Mouse (Mus musculus) splenic B cell, adult 2 months (primary cell): ENCODE data around the gene Trpc1.

ENCODE experiments used
- DNase-seq: peaks from one replicate; pipeline ENCODE4 v3.0.0-alpha.2; 2011; ENCODE audit warnings: low read depth, low spot score
- H3K27me3 ChIP-seq: 2 replicates; pipeline ENCODE4 v1.6.1; 2012; ENCODE audit warnings: mild to moderate bottlenecking, low read length, moderate library complexity, mixed read lengths; ENCODE audit not compliant: control insufficient read depth, poor library complexity, insufficient read depth, severe bottlenecking
- H3K36me3 ChIP-seq: 2 replicates; pipeline ENCODE4 v1.6.1; 2012; ENCODE audit warnings: mild to moderate bottlenecking, low read length, moderate library complexity, mixed read lengths; ENCODE audit not compliant: control insufficient read depth, poor library complexity, insufficient read depth, severe bottlenecking

The Trpc1 gene

GRCm38 (mm10) chr9:95750037-95750511 lies at the start of gene Trpc1:
Trpc1 (minus strand) TSS chr9:95750375.
- peak; percentile 69 for DNase-seq
- Histone ChIP-seq H3K36me3 (no peaks in the 10 kb centered on the region), H3K27me3 (0 out of 2 replicates have a peak, but pooled peaks cover 1% of the 10 kb centered on the region)

- H3K36me3 ChIP-seq = no peaks in the 10 kb centered on the region
- no peak for DNase-seq
- H3K27me3 ChIP-seq = no peaks in the 10 kb centered on the region
These were observed 46.1 kb upstream of the Trpc1 start for GRCm38 (mm10) chr9:95796323-95796722.

GRCm38 (mm10) chr9:95795844-95796243 lies 45.7 kb upstream of the Trpc1 start:
- DNase-seq = no peak
- Histone ChIP-seq H3K36me3 (no peaks in the 10 kb centered on the region), H3K27me3 (no peaks in the 10 kb centered on the region)

- Histone ChIP-seq H3K36me3 (no peaks in the 10 kb centered on the region), H3K27me3 (no peaks in the 10 kb centered on the region)
- DNase-seq = no peak
These were observed 45.1 kb upstream of the Trpc1 start for GRCm38 (mm10) chr9:95795077-95795784.

- H3K36me3 ChIP-seq = no peaks in the 10 kb centered on the region
- H3K27me3 ChIP-seq = no peaks in the 10 kb centered on the region
- DNase-seq = no peak
These were observed 44.0 kb upstream of the Trpc1 start for GRCm38 (mm10) chr9:95793986-95794744.

- no peak for DNase-seq
- no peaks in the 10 kb centered on the region for H3K36me3 ChIP-seq
- H3K27me3 ChIP-seq = no peaks in the 10 kb centered on the region
These were observed 34.8 kb upstream of the Trpc1 start for GRCm38 (mm10) chr9:95784888-95785511.

- Histone ChIP-seq H3K36me3 (no peaks in the 10 kb centered on the region), H3K27me3 (no peaks in the 10 kb centered on the region)
- no peak for DNase-seq
These were observed 33.6 kb upstream of the Trpc1 start for GRCm38 (mm10) chr9:95783646-95784293.

- DNase-seq = no peak
- no peaks in the 10 kb centered on the region for H3K27me3 ChIP-seq
- H3K36me3 ChIP-seq = no peaks in the 10 kb centered on the region
These were observed 21.5 kb upstream of the Trpc1 start for GRCm38 (mm10) chr9:95771671-95772070.

GRCm38 (mm10) chr9:95763218-95763617 lies 13.0 kb upstream of the Trpc1 start:
- Histone ChIP-seq H3K36me3 (no peaks in the 10 kb centered on the region), H3K27me3 (no peaks in the 10 kb centered on the region)
- DNase-seq = no peak

- Histone ChIP-seq H3K36me3 (no peaks in the 10 kb centered on the region), H3K27me3 (no peaks in the 10 kb centered on the region)
- DNase-seq = no peak
These were observed 12.1 kb upstream of the Trpc1 start for GRCm38 (mm10) chr9:95762228-95762627.

- DNase-seq = no peak
- Histone ChIP-seq H3K36me3 (no peaks in the 10 kb centered on the region), H3K27me3 (no peaks in the 10 kb centered on the region)
These were observed 11.2 kb upstream of the Trpc1 start for GRCm38 (mm10) chr9:95761381-95761780.

- no peak for DNase-seq
- Histone ChIP-seq H3K27me3 (0 out of 2 replicates have a peak, but pooled peaks cover 1% of the 10 kb centered on the region), H3K36me3 (no peaks in the 10 kb centered on the region)
These were observed 571 bp upstream of the Trpc1 start for GRCm38 (mm10) chr9:95750746-95751145.

GRCm38 (mm10) chr9:95749461-95749928 lies 680 bp downstream of the Trpc1 start:
- no peak for DNase-seq

GRCm38 (mm10) chr9:95747298-95747697 lies 2.9 kb downstream of the Trpc1 start:
- 0 out of 2 replicates have a peak, but pooled peaks cover 1% of the 10 kb centered on the region for H3K27me3 ChIP-seq
- no peaks in the 10 kb centered on the region for H3K36me3 ChIP-seq
- no peak for DNase-seq

More at GRCm38 (mm10) chr9:95749461-95749928, 680 bp downstream of the Trpc1 start:
- H3K27me3 ChIP-seq = 0 out of 2 replicates have a peak, but pooled peaks cover 1% of the 10 kb centered on the region
- H3K36me3 ChIP-seq = no peaks in the 10 kb centered on the region
